Mouse (Mus musculus) left cerebral cortex, adult 2 months (tissue): ENCODE results near the gene Wdr43. TPM values are rescaled to one million over a fixed set of nuclear protein-coding genes. Genes with fewer than 3 reads are reported as not detected.

Source experiments
- DNase-seq, 2 experiments: peaks; one replicate each; pipeline ENCODE4 v3.0.0; 2021 to 2022; ENCODE audit warnings: low spot score in 2 of 2, mixed read lengths in 1 of 2; ENCODE audit errors: extremely low spot score in 1 of 2
- H3K27ac ChIP-seq: fragments of 200-600 bp; 2 replicates; pipeline ENCODE4 v1.8.1; 2022
- H3K4me3 ChIP-seq: fragments of 200-600 bp; 2 replicates; pipeline ENCODE4 v1.8.1; 2022
- CTCF ChIP-seq: fragments of 200-600 bp; IDR thresholded peaks from 2 replicates; pipeline ENCODE4 v1.8.1; 2022; ENCODE audit warnings: antibody characterized with exemption, mild to moderate bottlenecking, moderate library complexity
- intact Hi-C: fragments of 180-260 bp; cut with DNase I; formaldehyde crosslinking; loops from one replicate; pipeline ENCODE4 v1.15.1; 2025
- long read RNA-seq, 2 experiments: library from polyadenylated mRNA; stranded (forward); transcript quantifications; one replicate each; pipeline ENCODE4 v2.0.0; 2021; ENCODE audit warnings: borderline mapping rate in 2 of 2
- total RNA-seq, 2 experiments: library from RNA; stranded (reverse); gene quantifications; 2 replicates each; pipeline ENCODE4 v1.2.3; 2021

The Wdr43 gene
- total RNA-seq: 10 to 100 TPM; 26.8 to 27.8 TPM
- long read RNA-seq, experiment 1, transcript Wdr43-201 (18 exons, 3,450 nt): major isoform, 29 of 33 reads
- long read RNA-seq, experiment 1, partial matches to known transcripts: 1 of 33 reads
- long read RNA-seq, experiment 1, other reads (novel, unspliced or antisense): 3 of 33 reads
- long read RNA-seq, experiment 2, transcript Wdr43-201 (18 exons, 3,450 nt): major isoform, 17 of 20 reads
- long read RNA-seq, experiment 2, partial matches to known transcripts: 0 of 20 reads
- long read RNA-seq, experiment 2, other reads (novel, unspliced or antisense): 3 of 20 reads

GRCm38 (mm10) chr17:71615638-71616318, at the start of gene Wdr43:
TSS of gene Wdr43 (plus strand) at chr17:71615895.
- intact Hi-C loops: loop anchor here (1.0 to 5.0 kb wide), 3 partner anchors 16 to 138 kb away; partner anchors contain the start of genes Smchd1 and Spdya
- Histone ChIP-seq H3K4me3 (peak within 1 kb of the TSS; percentile 91), H3K27ac (peak within 1 kb of the TSS; percentile 80)
- no peak for TF ChIP-seq CTCF
- DNase-seq: peak; percentile 96 to 97

- no peak for DNase-seq
- no peak for TF ChIP-seq CTCF
- Histone ChIP-seq H3K27ac (no peak overlapping the region), H3K4me3 (no peak overlapping the region)
- intact Hi-C loops: no loop called here
Measured at GRCm38 (mm10) chr17:71579176-71579705, 36.5 kb upstream of the Wdr43 start.

GRCm38 (mm10) chr17:71597881-71598658, 17.6 kb upstream of the Wdr43 start:
- intact Hi-C loops: no loop called here
- peak overlapping the region; percentile 66 for H3K27ac ChIP-seq
- peak overlapping the region; percentile 62 for H3K4me3 ChIP-seq
- TF ChIP-seq CTCF: no peak
- no peak for DNase-seq

GRCm38 (mm10) chr17:71598659-71599554, 16.8 kb upstream of the Wdr43 start:
- DNase-seq: peak; percentile 92 to 93
- Histone ChIP-seq H3K27ac (peak overlapping the region; percentile 66), H3K4me3 (peak overlapping the region; percentile 62)
- no peak for TF ChIP-seq CTCF
- intact Hi-C loops: loop anchor here (1.0 kb wide), 1 partner anchor 17 kb away; no protein-coding TSS in a partner anchor

- H3K4me3 ChIP-seq: peak overlapping the region; percentile 91
- H3K27ac ChIP-seq: peak overlapping the region; percentile 79
- DNase-seq: peak; percentile 12 to 15
- TF ChIP-seq CTCF: no peak
- intact Hi-C loops: loop anchor here (1.0 to 5.0 kb wide), 3 partner anchors 17 to 139 kb away; partner anchors contain the start of genes Smchd1 and Spdya
Measured at GRCm38 (mm10) chr17:71616319-71617032, 781 bp downstream of the Wdr43 start.

- intact Hi-C loops: loop anchor here (5.0 kb wide), 2 partner anchors 65 to 140 kb away; partner anchors contain the start of genes Smchd1 and Spdya
- peak overlapping the region; percentile 91 for H3K4me3 ChIP-seq
- no peak overlapping the region for H3K27ac ChIP-seq
- DNase-seq: no peak
- no peak for TF ChIP-seq CTCF
Measured at GRCm38 (mm10) chr17:71617033-71617362, 1.3 kb downstream of the Wdr43 start.

GRCm38 (mm10) chr17:71617974-71618373, 2.3 kb downstream of the Wdr43 start:
- intact Hi-C loops: loop anchor here (5.0 kb wide), 2 partner anchors 66 to 141 kb away; partner anchors contain the start of genes Smchd1 and Spdya
- no peak overlapping the region for H3K27ac ChIP-seq
- no peak for TF ChIP-seq CTCF
- no peak for DNase-seq
- no peak overlapping the region for H3K4me3 ChIP-seq

GRCm38 (mm10) chr17:71631806-71632205, 16.1 kb downstream of the Wdr43 start:
- intact Hi-C loops: no loop called here
- TF ChIP-seq CTCF: no peak
- H3K27ac ChIP-seq: no peak overlapping the region

GRCm38 (mm10) chr17:71633350-71633749, 17.7 kb downstream of the Wdr43 start:
- intact Hi-C loops: no loop called here
- no peak overlapping the region for H3K27ac ChIP-seq
- DNase-seq: no peak
- no peak for TF ChIP-seq CTCF
- no peak overlapping the region for H3K4me3 ChIP-seq

More at GRCm38 (mm10) chr17:71631806-71632205, 16.1 kb downstream of the Wdr43 start:
- no peak overlapping the region for H3K4me3 ChIP-seq
- no peak for DNase-seq

- no peak for TF ChIP-seq CTCF
- DNase-seq: no peak
- intact Hi-C loops: no loop called here
- H3K27ac ChIP-seq: no peak overlapping the region
- no peak overlapping the region for H3K4me3 ChIP-seq
Measured at GRCm38 (mm10) chr17:71636786-71637185, 21.1 kb downstream of the Wdr43 start.
